Mouse (Mus musculus) embryonic fibroblast, embryonic 13.5 days (primary cell): ENCODE measurements around the gene Chst10.

Experiments
- CTCF ChIP-seq: IDR thresholded peaks from 2 replicates; pipeline ENCODE4 v1.5.1; 2011; ENCODE audit warnings: mild to moderate bottlenecking, control low read depth, low read length, moderate library complexity, borderline replicate concordance; ENCODE audit not compliant: insufficient read depth
- POLR2A ChIP-seq: IDR thresholded peaks from 2 replicates; pipeline ENCODE4 v1.6.1; 2011; ENCODE audit warnings: low read depth, mild to moderate bottlenecking, control low read depth, low read length, moderate library complexity

- TF ChIP-seq POLR2A (no peak), CTCF (no peak)
Observed at GRCm38 (mm10) chr1:38902571-38902970, 4.6 kb upstream of the Chst10 start.
